Mouse (Mus musculus) cerebellum, adult 2 months (tissue): ENCODE results near the gene Kctd15. TPM values are rescaled to one million over a fixed set of nuclear protein-coding genes. Genes with fewer than 3 reads are reported as not detected.

Experiments used
- DNase-seq, 2 experiments: peaks; one replicate each; pipeline ENCODE4 v3.0.0; 2021
- H3K27ac ChIP-seq: fragments of 200-500 bp; 2 replicates; pipeline ENCODE4 v1.5.1; 2012; ENCODE audit warnings: low read length, control low read depth, inconsistent platforms; ENCODE audit not compliant: insufficient read depth
- H3K27me3 ChIP-seq: fragments of 200-500 bp; 2 replicates; pipeline ENCODE4 v1.6.1; 2012; ENCODE audit warnings: inconsistent platforms, mild to moderate bottlenecking, low read length, moderate library complexity; ENCODE audit not compliant: control insufficient read depth, insufficient read depth
- H3K4me1 ChIP-seq: fragments of 200-500 bp; 2 replicates; pipeline ENCODE4 v1.6.1; 2011; ENCODE audit warnings: low read length; ENCODE audit not compliant: control insufficient read depth, insufficient read depth
- H3K4me3 ChIP-seq: fragments of 200-500 bp; replicated peaks from 2 replicates; pipeline ENCODE3; 2011; ENCODE audit warnings: mild to moderate bottlenecking, low read depth, low read length, control low read depth; ENCODE audit not compliant: insufficient read depth
- CTCF ChIP-seq: fragments of 200-500 bp; IDR thresholded peaks from 2 replicates; pipeline ENCODE4 v1.5.1; 2011; ENCODE audit warnings: low read depth, mild to moderate bottlenecking, control low read depth, low read length, moderate library complexity, borderline replicate concordance; ENCODE audit not compliant: insufficient read depth
- POLR2A ChIP-seq: fragments of 200-500 bp; IDR thresholded peaks from 2 replicates; pipeline ENCODE4 v1.6.1; 2011; ENCODE audit warnings: low read length, control low read depth, borderline replicate concordance; ENCODE audit not compliant: insufficient read depth
- WGBS: fragments of 180-500 bp; shearing (Covaris S2); methylation state at CpG from one replicate; pipeline ENCODE4 v1.1.7; 2018; 5-methylcytosine and 5-hydroxymethylcytosine counted together
- polyA plus RNA-seq: library from polyadenylated mRNA; depleted of rRNA; stranded (reverse); fragments of >200 nt; gene quantifications from 2 replicates; pipeline ENCODE4 v1.2.3, GENCODE M21; 2012

Gene Kctd15
- polyA plus RNA-seq, 1 experiment, result 16.5 TPM

- H3K4me1 ChIP-seq, result no peaks in the 10 kb centered on the region
- H3K27me3 ChIP-seq, result no peaks in the 10 kb centered on the region
- no peak for DNase-seq
- TF ChIP-seq CTCF (no peak), POLR2A (no peak)
- no peak overlapping the region for H3K4me3 ChIP-seq
- H3K27ac ChIP-seq, result no peak overlapping the region
- WGBS, result 41% methylated on average over 5 of the region's 5 CpGs
Observed at GRCm38 (mm10) chr7:34607334-34607970, 49.1 kb downstream of the Kctd15 start.

- TF ChIP-seq POLR2A (no peak), CTCF (no peak)
- Histone ChIP-seq H3K4me1 (no peaks in the 10 kb centered on the region), H3K27ac (no peak overlapping the region), H3K27me3 (no peaks in the 10 kb centered on the region), H3K4me3 (no peak overlapping the region)
- peak; percentile 12 to 19 for DNase-seq
- WGBS, result 6% methylated on average over 11 of the region's 11 CpGs
Observed at GRCm38 (mm10) chr7:34606729-34607128, 49.8 kb downstream of the Kctd15 start.

- Histone ChIP-seq H3K27me3 (no peaks in the 10 kb centered on the region), H3K4me3 (no peak overlapping the region), H3K27ac (no peak overlapping the region), H3K4me1 (no peaks in the 10 kb centered on the region)
- DNase-seq, result peak; percentile 10 to 12
- TF ChIP-seq CTCF (no peak), POLR2A (no peak)
- WGBS, result 10% methylated on average over 15 of the region's 15 CpGs
Observed at GRCm38 (mm10) chr7:34606051-34606450, 50.5 kb downstream of the Kctd15 start.

- 75% methylated on average over 9 of the region's 9 CpGs for WGBS
- Histone ChIP-seq H3K27me3 (no peaks in the 10 kb centered on the region), H3K27ac (no peak overlapping the region), H3K4me1 (no peaks in the 10 kb centered on the region), H3K4me3 (no peak overlapping the region)
- TF ChIP-seq POLR2A (no peak), CTCF (no peak)
- no peak for DNase-seq
Observed at GRCm38 (mm10) chr7:34598576-34598975, 58.0 kb downstream of the Kctd15 start.

GRCm38 (mm10) chr7:34597986-34598385 lies 58.5 kb downstream of the Kctd15 start:
- DNase-seq, result no peak
- TF ChIP-seq POLR2A (no peak), CTCF (no peak)
- H3K27ac ChIP-seq, result no peak overlapping the region
- 96% methylated on average over 9 of the region's 9 CpGs for WGBS
- no peak overlapping the region for H3K4me3 ChIP-seq
- H3K4me1 ChIP-seq, result no peaks in the 10 kb centered on the region
- no peaks in the 10 kb centered on the region for H3K27me3 ChIP-seq

- H3K27ac ChIP-seq, result no peak overlapping the region
- no peak for TF ChIP-seq POLR2A
- no peak for TF ChIP-seq CTCF
- DNase-seq, result no peak
- no peaks in the 10 kb centered on the region for H3K27me3 ChIP-seq
- 56% methylated on average over 14 of the region's 14 CpGs for WGBS
- no peak overlapping the region for H3K4me3 ChIP-seq
- H3K4me1 ChIP-seq, result no peaks in the 10 kb centered on the region
Observed at GRCm38 (mm10) chr7:34596531-34597235, 59.8 kb downstream of the Kctd15 start.

- Histone ChIP-seq H3K27ac (no peak overlapping the region), H3K4me3 (no peak overlapping the region), H3K4me1 (no peaks in the 10 kb centered on the region), H3K27me3 (no peaks in the 10 kb centered on the region)
- DNase-seq, result no peak
- TF ChIP-seq POLR2A, result no peak
- TF ChIP-seq CTCF, result no peak
- 88% methylated on average over 4 of the region's 4 CpGs for WGBS
Observed at GRCm38 (mm10) chr7:34595307-34595565, 61.3 kb downstream of the Kctd15 start.
